Mouse (Mus musculus) small intestine, adult 2 months (tissue): ENCODE measurements around the gene Angel2.

Experiments used
- CTCF ChIP-seq: fragments of 200-500 bp; IDR thresholded peaks from 2 replicates; pipeline ENCODE4 v1.5.1; 2012; ENCODE audit warnings: low read depth, mild to moderate bottlenecking, control low read depth, inconsistent platforms, low read length, moderate library complexity, mixed read lengths; ENCODE audit not compliant: insufficient replicate concordance, insufficient read length; ENCODE audit errors: extremely low read depth
- POLR2A ChIP-seq: fragments of 200-500 bp; IDR thresholded peaks from 2 replicates; pipeline ENCODE4 v1.6.1; 2012; ENCODE audit warnings: low read depth, mild to moderate bottlenecking, control low read depth, inconsistent platforms, low read length, moderate library complexity

DNA sequence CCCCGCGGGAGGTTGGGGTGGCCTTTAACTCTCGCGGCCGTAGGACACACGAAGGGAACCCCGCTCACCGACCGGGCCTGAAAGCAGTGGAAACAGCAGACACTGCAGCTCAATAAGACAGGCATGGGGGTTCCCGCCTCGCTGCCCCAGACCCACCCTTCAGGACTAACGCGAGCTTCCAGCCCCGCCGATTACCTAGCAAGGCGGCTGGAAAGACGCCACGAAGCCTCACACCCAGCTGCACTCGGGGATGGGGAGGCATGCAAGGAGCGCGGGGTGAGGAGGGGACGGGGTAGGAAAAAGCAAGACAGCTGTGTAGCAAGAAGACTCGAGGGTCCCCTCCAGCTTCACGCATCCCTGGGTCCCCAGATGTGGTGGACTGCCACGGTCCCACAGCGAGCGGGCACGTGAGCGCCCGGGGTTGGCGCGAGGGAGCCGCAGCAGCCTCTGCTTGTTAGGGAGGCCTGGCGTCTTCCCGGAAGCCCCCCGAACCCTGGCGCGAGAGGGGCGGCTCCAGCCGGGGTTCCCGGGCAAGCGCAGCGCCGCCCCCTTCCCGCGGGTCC is 53.7 kb downstream of the Angel2 start:
- TF ChIP-seq POLR2A: no peak
- no peak for TF ChIP-seq CTCF
